Mouse (Mus musculus): ENCODE measurements around the gene Coro2b. TPM values are rescaled to one million over a fixed set of nuclear protein-coding genes. Genes with fewer than 3 reads are reported as not detected.

Gene Coro2b
- total RNA-seq, 2 experiments from 2014 or later = 2.0 TPM; not detected in 1

DNA sequence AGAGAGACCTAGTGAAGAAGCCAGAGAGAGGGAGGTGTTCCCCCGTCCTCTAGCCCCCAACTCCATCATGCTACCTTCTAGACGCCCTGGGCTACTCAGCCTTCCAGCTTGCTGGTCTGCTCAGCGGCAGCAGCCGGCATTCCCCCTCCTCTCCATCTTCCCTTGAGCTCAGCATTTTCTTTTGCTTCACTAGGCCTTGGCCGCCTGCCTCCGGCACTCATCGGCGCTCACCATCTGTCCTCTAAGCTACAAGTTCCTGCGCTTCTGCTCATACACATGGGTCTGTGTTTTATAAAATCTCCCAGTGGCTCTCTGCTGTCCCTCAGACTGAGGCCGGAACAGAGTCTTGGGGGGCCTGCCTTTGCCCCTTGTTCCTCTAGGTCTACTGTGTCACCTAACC is 3.9 kb upstream of the Coro2b start:
- no peak for ATAC-seq (replicated peaks; ENCODE audit: poor library complexity, severe bottlenecking)

DNA sequence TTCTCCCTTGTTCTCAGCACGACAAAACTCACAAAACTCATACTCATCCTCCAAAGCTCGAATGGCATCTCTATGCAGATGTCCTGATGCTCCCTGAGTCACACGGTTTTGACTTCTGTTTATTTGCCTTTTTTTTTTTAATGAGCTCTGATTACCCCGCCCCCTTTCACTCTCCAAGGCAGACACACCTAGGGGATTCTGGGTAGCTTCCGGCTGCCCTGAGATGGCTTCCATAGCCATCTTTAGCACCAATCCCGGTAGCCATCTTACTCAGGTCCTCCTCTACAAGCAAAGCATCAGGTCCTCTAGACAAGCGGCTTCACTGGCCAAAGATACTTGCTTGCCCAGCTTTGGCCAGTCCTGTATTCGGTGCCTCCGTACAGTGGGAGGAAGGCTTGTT is 3.3 kb upstream of the Coro2b start:
- ATAC-seq (replicated peaks; ENCODE audit: poor library complexity, severe bottlenecking) = no peak

DNA sequence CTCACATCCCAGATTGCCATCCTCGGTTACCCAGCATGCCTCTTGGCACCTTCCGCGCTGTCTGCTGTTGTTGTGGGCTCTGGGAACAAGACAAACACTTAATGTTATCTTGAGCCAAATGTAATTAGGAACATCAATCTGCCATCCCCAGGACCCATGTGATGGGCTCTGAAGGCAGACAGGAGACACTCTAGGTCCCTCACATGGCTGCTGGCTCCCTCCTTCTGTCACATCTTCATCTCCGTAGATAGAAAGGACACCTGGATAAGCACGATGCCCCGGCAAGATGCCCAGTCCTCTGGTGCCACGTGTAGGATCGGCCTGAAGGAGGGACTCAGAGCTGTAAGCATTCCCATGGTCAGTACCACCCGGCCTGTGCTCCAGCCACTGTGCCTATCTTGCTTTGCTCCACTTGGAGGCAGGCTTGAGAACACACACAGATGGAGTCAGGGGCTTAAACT is 2.4 kb upstream of the Coro2b start:
- no peak for ATAC-seq (replicated peaks; ENCODE audit: poor library complexity, severe bottlenecking)

DNA sequence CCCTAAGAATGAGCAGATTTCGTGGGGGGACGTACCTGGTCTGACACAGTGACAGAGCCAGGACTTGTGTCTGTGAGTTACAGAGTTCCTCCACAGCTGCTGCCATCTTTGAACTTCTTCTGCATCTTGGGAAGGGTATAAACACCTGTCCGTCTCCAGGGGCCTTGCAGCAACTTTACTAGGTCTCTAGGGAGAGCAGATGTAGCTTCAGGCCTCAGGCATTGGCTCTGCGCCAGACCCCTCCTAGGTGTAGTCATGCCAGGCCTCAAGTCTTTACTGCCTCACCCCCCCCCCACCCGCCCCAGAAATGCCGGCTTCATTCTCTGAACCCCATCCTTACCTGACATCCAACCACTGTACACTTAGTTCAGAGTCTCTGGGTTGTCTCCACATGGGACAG is 1.1 kb upstream of the Coro2b start:
- no peak for ATAC-seq (replicated peaks; ENCODE audit: poor library complexity, severe bottlenecking)

DNA sequence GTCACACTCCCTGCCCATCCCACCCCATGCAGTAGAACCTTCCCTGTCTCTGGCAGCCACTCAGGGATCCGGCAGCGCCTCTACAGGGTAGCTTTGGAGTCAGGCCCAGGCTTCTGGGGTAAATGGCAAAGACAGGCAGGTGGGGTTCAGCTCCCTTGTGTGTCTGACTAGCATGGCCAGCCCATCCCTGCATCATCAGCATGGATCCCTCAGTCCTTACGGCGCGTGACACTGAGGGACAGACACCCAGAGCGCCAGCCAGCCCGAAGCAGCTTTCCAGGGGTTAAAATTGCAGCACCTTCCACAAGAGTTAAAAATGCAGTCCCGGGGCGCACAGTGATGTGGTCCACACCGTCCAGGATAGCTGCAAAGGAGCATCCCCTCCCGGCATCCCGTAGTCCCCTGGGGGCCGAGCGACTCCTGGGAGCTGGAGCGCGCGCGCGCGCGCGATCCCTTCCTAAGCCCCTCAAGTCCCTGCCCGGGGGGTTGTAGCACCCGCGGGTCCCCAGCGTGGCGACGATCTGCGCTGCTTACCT is 657 bp downstream of the Coro2b start:
- no peak for ATAC-seq (replicated peaks; ENCODE audit: poor library complexity, severe bottlenecking)

DNA sequence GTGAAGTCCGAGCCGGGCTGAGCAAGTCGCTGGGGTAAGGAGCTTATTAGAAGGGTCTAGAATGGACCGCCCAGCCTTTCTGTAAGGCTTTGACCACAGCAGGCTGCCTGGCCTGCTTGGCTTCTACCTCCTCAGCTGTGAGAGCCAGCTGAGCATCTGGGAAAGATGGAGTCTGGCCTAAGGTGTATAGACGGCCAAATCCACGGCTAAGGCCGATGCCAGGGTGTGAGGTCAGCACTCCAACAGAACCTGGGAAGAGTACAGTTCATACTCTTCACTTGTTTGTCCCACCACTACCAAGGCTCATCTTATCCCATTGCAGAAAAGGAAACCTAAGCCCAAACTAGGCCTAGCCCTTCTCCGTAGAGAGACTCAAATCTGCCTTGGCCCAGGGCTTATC is 1.3 kb downstream of the Coro2b start:
- no peak for ATAC-seq (replicated peaks; ENCODE audit: poor library complexity, severe bottlenecking)

DNA sequence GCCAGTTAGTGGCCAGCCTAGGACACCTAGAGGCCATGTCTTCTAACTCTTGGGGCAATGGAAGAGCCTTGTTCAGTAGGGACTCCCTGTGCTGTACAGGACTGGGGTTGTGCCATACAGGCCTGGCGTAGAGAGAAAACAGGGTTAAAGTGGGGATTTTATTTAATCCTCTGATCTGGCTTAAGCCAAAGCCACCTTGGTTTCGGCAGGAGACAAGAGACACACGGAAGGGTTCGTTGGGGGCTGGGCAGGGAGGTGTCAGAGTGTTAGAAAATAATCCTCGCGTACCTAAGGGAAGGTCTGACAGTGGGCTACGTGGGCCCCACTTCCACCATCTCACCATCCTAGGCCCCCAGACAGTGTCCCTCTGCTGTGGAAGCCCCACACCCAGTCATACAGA is 2.2 kb downstream of the Coro2b start:
- ATAC-seq (replicated peaks; ENCODE audit: poor library complexity, severe bottlenecking) = no peak

DNA sequence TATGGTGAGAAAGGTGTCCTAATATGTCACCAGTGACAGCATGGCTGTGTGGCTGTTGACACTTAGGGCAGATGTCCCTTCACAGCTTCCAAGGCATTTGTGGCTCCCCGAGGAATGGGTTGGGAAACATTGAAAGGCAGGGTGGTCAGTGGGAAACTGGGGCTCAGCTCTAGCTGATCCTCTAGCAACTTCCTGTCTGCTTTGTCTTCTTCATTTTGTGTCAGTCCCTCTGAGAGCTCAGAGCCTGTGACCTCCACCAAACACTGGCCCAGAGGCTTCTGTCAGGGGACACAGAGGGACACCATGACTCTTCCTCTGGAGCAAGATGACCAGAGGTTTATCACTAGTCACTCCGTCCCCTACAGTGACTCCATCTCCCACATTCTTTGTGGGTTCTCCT is 2.7 kb downstream of the Coro2b start:
- ATAC-seq (replicated peaks; ENCODE audit: poor library complexity, severe bottlenecking) = no peak

DNA sequence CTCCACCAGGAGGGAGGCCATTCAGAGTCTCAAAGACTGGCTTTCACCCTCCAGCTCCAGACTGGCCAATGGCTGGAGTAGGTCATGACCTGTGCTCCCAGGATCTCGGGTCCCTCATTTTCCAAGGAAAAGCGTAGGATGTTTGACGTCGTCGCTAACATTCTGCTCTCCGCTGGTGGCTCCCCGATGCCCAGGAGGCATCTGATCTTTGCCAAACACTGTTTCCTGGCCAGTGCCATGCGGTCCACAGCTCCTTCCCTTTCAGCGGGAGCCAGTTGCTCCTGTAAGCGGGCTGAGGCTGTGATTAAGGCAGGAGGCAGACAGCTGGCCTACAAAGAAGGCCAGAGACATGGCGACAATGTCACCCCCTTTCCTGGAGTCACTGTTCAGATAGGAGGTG is 4.0 kb downstream of the Coro2b start:
- ATAC-seq (replicated peaks; ENCODE audit: poor library complexity, severe bottlenecking) = no peak

DNA sequence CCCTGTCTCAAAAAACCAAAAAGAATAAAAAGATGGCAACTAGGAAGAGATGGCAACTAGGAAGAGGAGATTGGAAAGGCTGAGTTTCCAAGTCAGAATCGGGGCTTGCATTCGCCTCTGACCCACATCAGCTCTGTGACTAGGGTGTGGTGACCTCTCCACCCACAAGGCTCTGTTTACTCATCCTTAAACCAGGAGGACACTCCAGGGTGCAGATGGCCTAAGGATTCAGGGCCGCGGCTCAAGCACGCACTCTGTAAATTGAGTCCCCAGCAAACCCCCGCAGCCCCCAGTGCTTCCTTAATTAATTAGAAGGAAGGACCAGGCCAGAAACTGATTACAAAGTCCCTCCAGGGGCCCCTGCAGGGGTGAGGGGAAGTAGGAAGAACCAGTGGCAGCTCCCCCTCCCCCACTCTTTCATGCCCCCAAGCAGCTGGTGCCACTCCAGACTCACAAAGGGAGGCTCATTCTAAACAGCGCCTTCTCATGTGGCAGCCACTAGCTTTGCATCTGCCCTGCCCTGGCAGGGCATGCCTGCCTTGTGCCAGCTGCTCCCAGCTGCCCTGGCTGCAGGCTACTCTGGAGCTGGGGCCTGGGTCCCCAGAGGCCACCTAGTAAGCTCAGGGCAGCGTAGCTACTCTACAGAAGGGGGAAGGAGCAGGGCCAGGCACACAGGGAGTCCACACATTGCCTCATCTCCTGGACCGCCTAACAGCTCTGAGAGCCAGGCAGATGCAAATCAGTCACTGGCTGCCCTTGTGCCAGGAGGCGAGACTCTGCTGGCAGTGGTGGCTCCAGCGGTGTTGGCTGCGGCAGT is 5.2 kb downstream of the Coro2b start:
- peak; percentile 73 for ATAC-seq (replicated peaks; ENCODE audit: poor library complexity, severe bottlenecking)

DNA sequence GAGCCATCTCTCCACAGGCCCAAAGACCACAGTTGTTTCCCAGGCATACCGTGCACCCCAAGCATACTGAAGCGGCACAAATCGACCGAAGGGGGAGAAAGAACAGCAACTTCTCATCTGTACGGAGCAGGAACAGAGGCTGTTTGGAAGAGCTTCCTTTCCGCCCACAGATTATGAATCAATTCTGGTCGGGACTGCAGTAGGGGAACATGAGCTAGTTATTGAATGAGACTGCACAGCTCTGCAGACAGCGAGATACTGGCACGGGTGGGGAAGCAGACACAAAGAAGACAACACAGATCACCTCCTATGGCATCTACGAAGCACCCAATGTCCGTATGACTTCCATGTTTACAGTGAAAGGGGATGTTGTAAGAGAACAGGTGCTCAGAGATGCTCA is 8.3 kb downstream of the Coro2b start:
- no peak for ATAC-seq (replicated peaks; ENCODE audit: poor library complexity, severe bottlenecking)

DNA sequence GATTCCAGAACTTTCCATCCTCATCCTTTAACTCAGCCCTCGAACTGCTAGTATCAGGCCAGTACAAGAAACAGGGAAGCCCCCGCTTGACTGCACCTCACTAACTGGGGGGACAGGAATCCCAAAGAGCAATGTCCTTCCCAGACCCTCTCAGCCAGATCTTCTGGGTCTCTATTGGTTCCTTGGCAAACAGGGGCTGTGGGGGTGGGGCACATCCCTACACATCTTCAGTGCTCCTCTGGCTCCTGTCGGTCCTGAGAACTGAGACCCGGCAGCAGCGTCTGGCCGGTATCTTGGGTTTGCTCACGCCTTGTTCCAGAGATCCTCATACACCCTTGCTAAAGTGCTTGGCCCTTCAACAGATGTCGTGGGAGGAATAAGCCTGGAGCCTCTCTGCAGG is 10.0 kb downstream of the Coro2b start:
- ATAC-seq (replicated peaks; ENCODE audit: poor library complexity, severe bottlenecking) = no peak

DNA sequence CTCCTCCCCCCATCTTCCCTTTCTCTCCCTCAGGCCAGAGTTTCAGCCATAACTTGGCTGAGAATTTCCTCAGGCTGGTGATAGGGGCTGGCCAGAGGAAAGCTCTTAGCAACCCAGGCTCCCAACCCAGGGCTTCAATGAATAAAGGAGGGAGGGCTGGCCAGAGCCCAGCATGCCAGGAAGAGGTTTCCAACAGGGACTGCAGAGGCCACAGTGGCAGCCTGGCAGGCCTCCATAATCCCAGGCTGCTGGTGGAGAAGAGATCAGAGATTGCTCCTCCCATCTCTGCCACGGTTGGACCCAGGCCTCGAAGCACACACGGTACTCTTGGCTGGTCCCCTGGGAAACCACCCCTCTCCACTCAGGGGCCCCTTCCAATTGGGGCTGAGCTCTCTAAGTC is 10.4 kb downstream of the Coro2b start:
- ATAC-seq (replicated peaks; ENCODE audit: poor library complexity, severe bottlenecking) = no peak

DNA sequence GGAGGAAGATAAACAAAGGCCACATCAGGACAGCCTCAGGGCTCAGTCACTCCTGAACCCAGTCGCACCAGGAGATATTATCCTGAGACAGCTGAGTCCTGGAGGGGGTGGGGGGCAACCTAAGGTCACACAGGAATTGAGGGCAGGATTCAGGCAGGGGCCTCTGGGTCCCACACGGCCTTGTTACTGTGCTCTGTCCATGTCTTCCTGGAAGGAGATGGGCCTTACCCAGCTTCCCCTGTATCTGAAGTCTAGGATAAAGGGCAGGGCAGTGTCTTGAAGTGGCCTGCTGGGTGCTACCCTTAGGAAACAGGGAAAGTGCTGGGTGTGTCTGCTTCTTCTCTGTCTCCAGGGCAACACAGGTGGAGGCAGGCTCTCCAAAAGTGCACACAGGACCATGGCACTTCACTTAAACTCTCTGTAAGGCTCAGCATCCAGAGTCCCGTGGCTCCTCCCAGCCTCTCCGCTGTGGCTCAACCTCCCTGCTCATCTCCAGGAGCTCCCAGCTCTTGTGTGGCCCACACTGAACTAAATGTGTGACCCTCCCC is 12.0 kb downstream of the Coro2b start:
- no peak for ATAC-seq (replicated peaks; ENCODE audit: poor library complexity, severe bottlenecking)

DNA sequence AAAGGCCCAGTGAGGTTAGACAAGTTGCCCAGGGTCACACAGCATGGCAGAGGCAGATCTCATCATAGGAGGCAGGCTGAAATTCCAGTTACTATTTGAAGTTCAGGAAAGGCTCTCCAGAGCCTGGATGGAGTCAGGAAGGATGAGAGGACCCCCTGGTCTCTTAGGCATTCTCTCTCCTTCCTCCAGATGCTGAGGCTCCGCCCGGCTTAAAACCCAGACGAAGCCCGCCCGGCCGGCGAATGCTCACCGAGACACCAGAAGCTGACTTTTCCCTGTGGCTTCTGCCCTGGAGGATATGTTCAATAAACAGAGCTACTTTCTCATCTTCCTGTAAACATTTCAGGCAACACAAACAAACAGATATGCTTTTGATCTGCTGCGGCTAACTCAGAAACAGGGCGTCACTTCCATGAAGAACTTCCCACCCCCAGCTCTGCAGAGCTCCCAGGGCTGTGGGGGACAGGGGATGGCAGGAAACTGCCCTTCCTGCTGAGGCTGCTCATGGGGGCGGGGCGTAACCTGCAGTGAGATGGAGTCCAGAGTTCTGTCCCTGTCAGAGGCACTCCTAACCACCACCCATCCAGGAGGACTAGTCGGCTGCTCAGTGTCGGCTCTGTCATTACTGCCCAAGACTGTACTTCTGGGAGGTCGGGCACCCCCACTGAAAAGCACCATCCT is 13.9 kb downstream of the Coro2b start:
- peak; percentile 49 for ATAC-seq (replicated peaks; ENCODE audit: poor library complexity, severe bottlenecking)

DNA sequence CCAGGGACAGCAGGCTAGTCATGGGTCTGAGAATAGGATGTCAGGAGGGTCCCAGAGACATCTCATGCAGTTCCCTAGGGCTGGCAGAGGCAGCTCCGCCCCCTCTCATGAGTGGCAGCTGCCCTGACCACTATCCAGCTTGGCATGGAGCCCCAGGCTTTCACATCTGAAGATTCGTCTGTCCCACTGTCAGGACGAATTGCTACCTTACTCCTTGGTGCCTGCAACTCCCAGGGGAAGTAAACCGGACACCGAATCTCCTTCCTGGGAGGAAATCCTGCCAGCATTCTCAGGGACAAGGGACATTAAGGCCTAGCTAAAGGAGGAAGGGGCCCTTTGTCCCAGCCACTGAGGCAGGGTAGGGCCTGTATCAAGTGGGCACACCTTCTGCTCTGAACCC is 14.6 kb downstream of the Coro2b start:
- ATAC-seq (replicated peaks; ENCODE audit: poor library complexity, severe bottlenecking) = no peak

DNA sequence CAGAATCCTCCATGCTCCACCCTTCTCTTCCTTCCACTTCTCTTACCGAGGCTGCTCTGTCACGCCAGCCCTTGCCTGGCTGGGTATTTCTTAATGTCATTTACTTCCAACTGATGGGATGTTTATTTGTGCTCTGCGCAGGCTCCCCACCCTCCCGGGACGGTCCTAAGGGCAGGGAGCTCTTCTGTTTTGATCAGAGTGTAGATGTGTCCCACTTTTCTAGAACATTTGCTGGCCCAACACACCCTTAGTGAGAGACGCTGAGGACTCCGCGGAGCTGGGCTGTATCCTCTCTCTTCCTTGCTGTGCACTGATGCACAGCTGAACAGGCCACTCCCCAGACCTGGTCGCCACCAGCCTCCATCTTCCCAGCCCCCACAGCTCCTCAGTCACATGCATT is 15.3 kb downstream of the Coro2b start:
- no peak for ATAC-seq (replicated peaks; ENCODE audit: poor library complexity, severe bottlenecking)

DNA sequence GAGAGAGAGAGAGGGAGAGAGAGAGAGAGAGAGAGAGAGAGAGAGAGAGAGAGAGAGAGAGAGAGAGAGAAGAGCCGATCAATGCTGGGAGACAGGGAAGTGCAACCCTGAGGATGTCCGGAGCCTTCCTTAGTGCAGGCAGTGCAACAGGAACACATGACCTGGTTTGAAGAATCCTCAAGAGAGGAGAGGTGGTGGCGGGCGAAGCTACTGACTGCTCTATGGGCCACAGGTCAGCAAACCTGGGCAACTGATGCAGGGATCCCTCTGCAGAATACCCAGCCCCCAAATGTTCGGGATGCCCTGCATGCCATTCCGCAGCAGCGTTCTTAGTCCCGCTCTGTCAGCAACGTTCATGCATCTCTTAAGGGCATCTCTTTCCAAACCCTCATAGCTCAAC is 15.9 kb downstream of the Coro2b start:
- ATAC-seq (replicated peaks; ENCODE audit: poor library complexity, severe bottlenecking) = no peak

DNA sequence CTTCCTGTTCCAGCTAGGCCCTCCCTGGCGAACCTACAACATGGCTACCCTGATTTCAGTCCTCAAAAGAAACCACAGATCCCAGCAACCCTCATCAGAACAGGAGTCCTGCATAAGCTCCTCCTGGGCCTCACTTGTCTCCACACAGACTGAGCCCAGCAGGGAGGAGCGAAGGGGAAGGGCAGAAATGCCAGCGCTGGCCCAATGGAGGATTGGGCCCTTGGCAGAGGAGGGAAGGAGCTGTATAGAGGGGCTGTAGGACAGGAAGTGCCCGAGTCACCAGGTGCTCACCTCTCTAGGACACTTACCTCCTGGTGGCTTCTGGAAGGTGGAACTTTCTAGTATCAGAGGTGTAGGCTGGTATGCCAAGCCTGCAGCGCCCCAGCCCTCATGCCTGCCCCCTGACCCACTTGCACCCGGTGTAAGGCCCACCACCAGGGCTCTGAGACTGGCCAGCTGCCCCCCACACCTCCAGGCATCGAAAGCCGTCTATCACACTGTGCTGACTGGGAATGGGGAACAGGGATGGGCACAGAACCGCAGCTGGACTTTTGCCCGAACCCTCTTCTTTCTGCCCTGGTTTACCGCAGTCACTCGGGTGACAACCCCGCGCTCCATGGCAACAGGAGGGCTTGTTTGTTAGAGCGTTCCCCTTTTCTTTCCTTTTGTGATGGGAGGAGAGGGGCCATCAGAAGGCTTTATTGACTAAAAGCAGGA is 16.9 kb downstream of the Coro2b start:
- peak; percentile 36; the same call in 1 of the 2 replicates for ATAC-seq (replicated peaks; ENCODE audit: poor library complexity, severe bottlenecking)

DNA sequence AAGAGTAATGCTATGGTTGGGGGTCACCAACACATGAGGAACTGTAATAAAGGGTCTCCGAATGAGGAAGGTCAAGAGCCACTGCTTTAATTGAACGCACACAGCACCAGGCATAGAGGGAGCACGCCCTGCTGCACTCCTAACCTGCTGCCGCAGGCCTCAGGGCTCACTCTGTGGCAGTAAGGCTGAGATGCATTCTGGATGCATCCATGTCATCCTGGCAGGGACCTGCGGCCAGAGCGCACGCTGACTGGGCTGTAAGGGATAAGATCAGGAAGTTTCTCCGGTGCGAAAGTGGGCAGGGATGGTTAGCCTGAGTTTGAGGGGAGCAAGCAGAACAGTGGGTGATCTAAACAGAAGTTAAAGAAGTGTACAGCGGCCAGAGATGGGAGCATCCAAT is 17.5 kb downstream of the Coro2b start:
- ATAC-seq (replicated peaks; ENCODE audit: poor library complexity, severe bottlenecking) = no peak

DNA sequence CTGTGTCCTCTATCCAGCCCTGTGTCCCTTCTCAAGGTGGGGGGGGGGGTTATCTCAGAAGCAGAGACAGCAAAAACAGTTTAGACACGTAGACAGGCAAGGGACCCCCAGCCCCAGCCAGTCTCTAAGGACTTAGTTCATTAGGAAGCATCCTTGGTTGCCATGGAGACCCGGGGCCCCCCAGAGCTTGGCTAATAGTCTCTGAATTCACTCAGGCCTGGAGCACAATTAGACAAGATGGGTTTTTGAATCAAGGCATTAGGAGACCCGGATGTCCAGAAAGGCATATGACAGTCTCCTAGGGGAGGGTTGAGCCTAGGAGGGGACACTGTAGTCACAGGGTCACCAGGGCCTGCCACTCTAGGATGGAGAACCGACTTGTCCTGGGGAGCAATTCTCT is 18.3 kb downstream of the Coro2b start:
- ATAC-seq (replicated peaks; ENCODE audit: poor library complexity, severe bottlenecking) = no peak
